Mouse (Mus musculus) megakaryocyte, embryonic 14.5 days (primary cell): Measurements from ENCODE around the gene Rhoc. TPM values are rescaled to one million over a fixed set of nuclear protein-coding genes. Genes with fewer than 3 reads are reported as not detected.

Source experiments
- H3K27me3 ChIP-seq: replicated peaks from 2 replicates; pipeline ENCODE3; 2012; ENCODE audit warnings: inconsistent platforms
- H3K36me3 ChIP-seq: replicated peaks from 2 replicates; pipeline ENCODE3; 2012; ENCODE audit warnings: low read length, inconsistent platforms, mixed read lengths
- H3K4me1 ChIP-seq: 2 replicates; pipeline ENCODE4 v1.6.1; 2012; ENCODE audit warnings: inconsistent platforms
- H3K4me3 ChIP-seq: replicated peaks from 2 replicates; pipeline ENCODE3; 2012; ENCODE audit warnings: moderate library complexity, mild to moderate bottlenecking, inconsistent platforms
- H3K9me3 ChIP-seq: 2 replicates; pipeline ENCODE4 v1.6.1; 2012; ENCODE audit warnings: inconsistent platforms
- FLI1 ChIP-seq: IDR thresholded peaks from 2 replicates; pipeline ENCODE4 v1.6.1; 2012; ENCODE audit warnings: low read length, inconsistent platforms, mixed read lengths
- GATA1 ChIP-seq: IDR thresholded peaks from 3 replicates; pipeline ENCODE4 v1.6.1; 2012; ENCODE audit warnings: mixed read lengths, low read length, inconsistent platforms, borderline replicate concordance
- polyA plus RNA-seq: library from polyadenylated mRNA; stranded (reverse); fragments of >175 nt; gene quantifications from 2 replicates; pipeline ENCODE4 v1.2.3, GENCODE M21; 2012; ENCODE audit warnings: low replicate concordance; ENCODE audit not compliant: insufficient read depth

The Rhoc gene
- polyA plus RNA-seq, 1 experiment: 103 TPM

GRCm38 (mm10) chr3:104835797-104836196 lies 47.6 kb downstream of the Rhoc start:
- Histone ChIP-seq H3K4me3 (no peak overlapping the region), H3K27me3 (no peaks in the 10 kb centered on the region), H3K9me3 (no peaks in the 10 kb centered on the region), H3K36me3 (peaks cover 94% of the 10 kb centered on the region), H3K4me1 (peaks cover 17% of the 10 kb centered on the region)
- no peak for TF ChIP-seq FLI1
- TF ChIP-seq GATA1: no peak

GRCm38 (mm10) chr3:104841049-104841448 lies 52.9 kb downstream of the Rhoc start:
- Histone ChIP-seq H3K4me1 (peaks cover under 1% of the 10 kb centered on the region; the same call in 1 of the 2 replicates), H3K27me3 (no peaks in the 10 kb centered on the region), H3K4me3 (no peak overlapping the region), H3K9me3 (no peaks in the 10 kb centered on the region), H3K36me3 (peaks cover 93% of the 10 kb centered on the region)
- TF ChIP-seq FLI1: no peak
- TF ChIP-seq GATA1: no peak

Other genes starting within 250 kb of the Rhoc start
- 3.9 and 8.0 TPM in 2 replicates for gene Slc16a1, start 149.7 kb upstream of the Rhoc start, polyA plus RNA-seq
- 2.1 and 6.0 TPM in 2 replicates for gene Ppm1j, start 7.3 kb upstream of the Rhoc start, polyA plus RNA-seq
- not detected in 2 replicates for gene Fam19a3, start 6.5 kb upstream of the Rhoc start, polyA plus RNA-seq
- 38.5 and 66.3 TPM in 2 replicates for gene Mov10, start 30.2 kb downstream of the Rhoc start, polyA plus RNA-seq
- 3.0 and 4.4 TPM in 2 replicates for gene St7l, start 75.6 kb downstream of the Rhoc start, polyA plus RNA-seq
- gene Capza1, start 76.1 kb downstream of the Rhoc start, polyA plus RNA-seq: 3.3 and 9.4 TPM in 2 replicates
- not detected in 2 replicates for gene Wnt2b, start 173.5 kb downstream of the Rhoc start, polyA plus RNA-seq